Mouse (Mus musculus) brain, embryonic 14.5 days (tissue): ENCODE results near the gene Lrrc75b.

Experiments
- CTCF ChIP-seq: fragments of 200-500 bp; IDR thresholded peaks from 2 replicates; pipeline ENCODE4 v1.5.1; 2012; ENCODE audit warnings: inconsistent platforms, mild to moderate bottlenecking, moderate library complexity, borderline replicate concordance; ENCODE audit not compliant: insufficient read depth, insufficient read length; ENCODE audit errors: extremely low read depth
- POLR2A ChIP-seq: fragments of 200-500 bp; IDR thresholded peaks from 2 replicates; pipeline ENCODE4 v1.6.1; 2012; ENCODE audit warnings: mild to moderate bottlenecking, inconsistent platforms, borderline replicate concordance; ENCODE audit not compliant: poor library complexity, insufficient read depth, insufficient read length, severe bottlenecking; ENCODE audit errors: extremely low read depth

DNA sequence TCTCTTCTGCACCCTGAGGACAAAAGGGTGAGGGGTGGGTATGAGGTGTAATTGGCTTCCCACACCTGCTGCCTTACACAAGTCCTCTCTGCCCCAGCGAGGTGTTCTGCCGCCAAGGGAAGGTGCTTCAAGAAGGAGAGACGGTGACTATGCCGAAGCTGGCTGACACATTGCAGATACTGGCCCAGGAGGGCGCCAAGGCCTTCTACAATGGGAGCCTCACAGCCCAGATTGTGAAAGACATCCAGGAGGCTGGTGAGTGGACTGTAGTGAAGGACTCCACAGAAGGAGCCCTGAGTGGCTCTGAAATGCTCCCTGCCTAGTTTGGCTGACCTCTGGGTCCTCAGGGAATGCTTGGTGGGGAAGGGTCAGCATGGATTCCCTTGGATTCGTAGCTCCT is 19.0 kb upstream of the Lrrc75b start:
- TF ChIP-seq CTCF (no peak), POLR2A (no peak)
